Mouse (Mus musculus): ENCODE measurements around the gene Mtr.

DNA sequence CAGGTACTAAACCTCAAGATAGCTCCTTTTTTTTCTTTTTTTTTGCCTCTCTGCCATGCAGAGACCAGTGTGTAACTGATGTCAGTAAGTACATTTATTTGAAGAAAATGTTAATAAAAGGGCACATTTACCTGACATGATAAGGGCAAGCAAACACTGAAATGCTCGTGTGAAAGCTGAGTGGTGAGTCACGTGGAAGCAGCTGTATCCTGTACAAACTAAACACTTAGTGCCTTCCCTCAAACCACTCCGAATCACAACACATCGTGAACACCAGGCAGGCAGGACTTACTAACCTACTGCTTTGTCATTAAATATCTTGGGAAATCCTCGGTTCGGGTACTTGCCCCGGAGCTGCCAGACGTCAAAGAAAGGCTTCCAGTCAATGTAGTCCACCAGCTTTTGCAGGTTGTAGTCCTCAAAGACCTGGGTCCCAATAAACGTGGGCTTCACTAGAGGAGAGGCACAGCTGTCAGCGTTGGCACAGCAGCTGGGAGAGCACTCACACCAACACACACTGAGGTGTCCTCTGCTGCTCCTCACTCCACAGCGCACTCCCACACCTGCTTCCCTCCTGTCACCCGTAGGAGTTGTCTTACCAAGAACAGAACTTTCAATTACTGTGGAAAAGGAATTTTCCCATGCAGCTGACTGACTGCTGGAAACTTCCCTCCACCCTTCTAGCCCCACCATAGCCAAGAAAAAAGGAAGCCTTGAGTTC is 62.8 kb downstream of the Mtr start:
- TF ChIP-seq CTCF (conservative IDR thresholded peaks at IDR 0.05; ENCODE audit: low read length), result no peak
- no peak for TF ChIP-seq POU5F1 (IDR thresholded peaks at IDR 0.05; ENCODE audit: borderline replicate concordance, low read length)
- TF ChIP-seq NANOG (IDR thresholded peaks at IDR 0.05; ENCODE audit: borderline replicate concordance, low read length), result no peak
